ENCODE assay signal across 9 mouse cellular contexts in genomic region chr15:27925865-27926264, GRCm38 (mm10).
DNase-seq lines count a peak whose midpoint lies in the region; ATAC-seq and TF ChIP-seq lines count a peak whose summit lies in the region.
"Had no signal": no experiment of that assay in that cellular context is flagged by ENCODE, and none has a peak within 500 bp of the region (broad histone marks: within the 10 kb centered on the region; RNA-seq: fewer than 3 reads in every experiment).

No protein-coding gene starts in this region.

- ATAC-seq in liver, embryonic 12.5 days: no peak

- DNase-seq in cerebellum, adult 9-11 months: peak; percentile 28
- no peak for DNase-seq in cerebellum, postnatal 14 days
- peak; percentile 14 to 40 for DNase-seq in spleen, postnatal 36 days (ENCODE audit: low spot score in 2 of 2)
- no peak for DNase-seq in spleen, adult 18-20 months
- DNase-seq in thymus, postnatal 4 days: peak; percentile 52
- no peak for DNase-seq in left cerebral cortex, adult 2 months (ENCODE audit: extremely low spot score in 1 of 2, low spot score in 2 of 2)
- DNase-seq in cerebellum, postnatal 25 days: no peak

- WGBS in liver, embryonic 12.5 days (ENCODE audit: insufficient replicate concordance): 24% methylated on average over 8 of the region's 8 CpGs

- H3K27me3 ChIP-seq in liver, embryonic 12.5 days (replicated peaks): no peaks in the 10 kb centered on the region; the same call in 1 of the 2 replicates
- H3K27me3 ChIP-seq: lung, embryonic 15.5 days had no signal

- H3K4me2 ChIP-seq in liver, embryonic 12.5 days: peak overlapping the region; percentile 5; the same call in 1 of the 2 replicates
- H3K4me2 ChIP-seq: lung, embryonic 15.5 days had no signal

- no peaks in the 10 kb centered on the region for H3K9me3 ChIP-seq in liver, embryonic 12.5 days (replicated peaks)
- H3K9me3 ChIP-seq: lung, embryonic 15.5 days had no signal

- H3K4me1 ChIP-seq in liver, embryonic 12.5 days: peaks cover 47% of the 10 kb centered on the region

- no peaks in the 10 kb centered on the region for H3K36me3 ChIP-seq in liver, embryonic 12.5 days
- H3K36me3 ChIP-seq: lung, embryonic 15.5 days had no signal

- peak overlapping the region; percentile 34; the same call in 1 of the 2 replicates for H3K27ac ChIP-seq in liver, embryonic 12.5 days
- H3K27ac ChIP-seq in left cerebral cortex, adult 2 months: no peak overlapping the region
- H3K27ac ChIP-seq: lung, embryonic 15.5 days had no signal

- no peak overlapping the region for H3K4me3 ChIP-seq in liver, embryonic 12.5 days
- no peak overlapping the region for H3K4me3 ChIP-seq in left cerebral cortex, adult 2 months
- H3K4me3 ChIP-seq: lung, embryonic 15.5 days had no signal

- H3K9ac ChIP-seq in liver, embryonic 12.5 days: no peak overlapping the region
- H3K9ac ChIP-seq: lung, embryonic 15.5 days had no signal

- intact Hi-C loops in left cerebral cortex, adult 2 months (cut with DNase I): no loop called here

- TF ChIP-seq CTCF in left cerebral cortex, adult 2 months (IDR thresholded peaks at IDR 0.05): no peak

Comparison
In these comparisons a context has a peak if more than half of its experiments do, and no peak if none do; other contexts are left out.
1. DNase-seq: peak in cerebellum, adult 9-11 months (single experiment), spleen, postnatal 36 days (2 of 2) and thymus, postnatal 4 days (single experiment); none in cerebellum, postnatal 14 days (0 of 2), spleen, adult 18-20 months (0 of 2), left cerebral cortex, adult 2 months (0 of 2) and cerebellum, postnatal 25 days (0 of 2).